Mouse (Mus musculus) kidney, postnatal 0 days (tissue): ENCODE results near the gene Tenm4. TPM values are rescaled to one million over a fixed set of nuclear protein-coding genes. Genes with fewer than 3 reads are reported as not detected.

Experiments
- ATAC-seq: fragments of 200-750 bp; cut with Nextera tagmentation; replicated peaks from 2 replicates; pipeline ENCODE4 v1.8.0; 2017; ENCODE audit warnings: low read depth, moderate number of reproducible peaks, moderate TSS enrichment, moderate library complexity; ENCODE audit not compliant: low FRiP score
- DNase-seq: peaks from one replicate; pipeline ENCODE4 v3.0.0-alpha.2; 2016; ENCODE audit warnings: low spot score
- H3K27ac ChIP-seq: fragments of 300-500 bp; sonication (generic); 2 replicates; pipeline ENCODE4 v1.5.1; 2014; ENCODE audit warnings: mild to moderate bottlenecking
- H3K27me3 ChIP-seq: fragments of 300-500 bp; sonication (generic); 2 replicates; pipeline ENCODE4 v1.6.1; 2014; ENCODE audit warnings: low read length, mixed read lengths; ENCODE audit not compliant: insufficient read depth
- H3K36me3 ChIP-seq: fragments of 300-500 bp; sonication (generic); 2 replicates; pipeline ENCODE4 v1.6.1; 2014; ENCODE audit warnings: low read length, mixed read lengths; ENCODE audit not compliant: insufficient read depth
- H3K4me1 ChIP-seq: fragments of 300-500 bp; sonication (generic); replicated peaks from 2 replicates; pipeline ENCODE4 v1.6.1; 2014; ENCODE audit warnings: antibody characterized with exemption, low read length, mixed read lengths; ENCODE audit not compliant: insufficient read depth
- H3K4me2 ChIP-seq: fragments of 300-500 bp; sonication (generic); 2 replicates; pipeline ENCODE4 v1.6.1; 2014; ENCODE audit warnings: mild to moderate bottlenecking, low read length, moderate library complexity, mixed read lengths
- H3K4me3 ChIP-seq: fragments of 300-500 bp; sonication (generic); replicated peaks from 2 replicates; pipeline ENCODE4 v1.5.1; 2014; ENCODE audit warnings: low read depth, low read length
- H3K9ac ChIP-seq: fragments of 300-500 bp; sonication (generic); 2 replicates; pipeline ENCODE4 v1.6.1; 2014; ENCODE audit warnings: low read depth, low read length
- H3K9me3 ChIP-seq: fragments of 300-500 bp; sonication (generic); replicated peaks from 2 replicates; pipeline ENCODE4 v1.6.1; 2016; ENCODE audit warnings: low read length, inconsistent platforms, mixed read lengths
- CTCF ChIP-seq: IDR thresholded peaks from 2 replicates; pipeline ENCODE4 v1.5.1; 2016; ENCODE audit warnings: antibody characterized with exemption, low read depth, mild to moderate bottlenecking, moderate library complexity
- WGBS: fragments of 180-500 bp; shearing (Covaris S2); extraction: QIAGEN DNeasy Blood & Tissue Kit; methylation state at CpG from one replicate; pipeline ENCODE4 v1.1.7; 2014; 5-methylcytosine and 5-hydroxymethylcytosine counted together
- polyA plus RNA-seq: library from polyadenylated mRNA; unstranded; fragments of >200 nt; fragmentation: Nextera tagmentation; extraction: Ambion mirVana; gene quantifications from 2 replicates; pipeline ENCODE4 v1.2.1, GENCODE M21; 2015

The Tenm4 gene
- polyA plus RNA-seq, 1 experiment from 2014 or later = 22.6 TPM

DNA sequence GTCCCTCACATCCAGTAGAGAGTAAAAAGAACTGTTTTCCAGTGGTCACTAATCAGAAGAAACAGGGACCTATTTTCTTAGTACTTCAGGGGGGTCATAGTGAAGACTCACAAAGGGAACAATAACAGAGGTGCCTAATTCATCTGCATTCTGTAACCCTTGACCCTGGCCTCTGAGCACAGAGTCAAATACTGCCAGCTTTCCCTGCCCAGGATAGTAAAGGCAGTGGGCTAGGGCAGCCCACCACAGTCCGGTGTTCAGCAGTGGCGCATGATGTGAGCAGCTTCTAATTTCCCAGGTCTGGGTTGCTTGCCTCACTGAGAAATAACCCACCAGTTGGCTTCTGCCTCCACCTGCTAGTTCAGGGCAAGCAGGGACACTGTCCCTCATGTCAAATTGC is 221.6 kb downstream of the Tenm4 start:
- Histone ChIP-seq H3K9ac (no peak overlapping the region), H3K36me3 (no peaks in the 10 kb centered on the region), H3K27ac (no peak overlapping the region), H3K4me1 (no peaks in the 10 kb centered on the region), H3K4me2 (no peak overlapping the region), H3K27me3 (no peaks in the 10 kb centered on the region), H3K9me3 (no peaks in the 10 kb centered on the region), H3K4me3 (no peak overlapping the region)
- no peak for TF ChIP-seq CTCF
- DNase-seq (no peak), ATAC-seq (no peak)
- WGBS = 79% methylated on average over 2 of the region's 2 CpGs

DNA sequence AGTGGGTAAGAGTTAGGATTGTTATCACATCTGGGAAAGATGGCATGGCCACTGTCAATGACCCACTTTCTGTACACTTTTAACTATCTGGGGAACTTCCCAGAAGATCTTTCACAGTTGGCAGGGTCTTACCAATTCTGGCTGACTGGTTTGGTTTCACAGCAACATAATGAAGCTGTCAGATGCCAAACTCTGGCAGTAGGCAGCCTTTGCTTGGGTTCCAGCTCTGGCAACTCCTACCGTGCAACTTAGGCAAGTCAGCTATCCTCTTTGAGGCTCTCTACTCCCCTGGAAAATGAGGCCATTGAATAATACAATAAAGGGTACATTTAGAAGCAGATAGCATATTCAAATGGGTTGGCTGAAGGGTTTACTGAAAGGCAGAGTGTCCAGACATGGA is 226.9 kb downstream of the Tenm4 start:
- no peak for TF ChIP-seq CTCF
- no peaks in the 10 kb centered on the region for H3K4me1 ChIP-seq
- H3K4me3 ChIP-seq = no peak overlapping the region
- no peak for DNase-seq
- no peaks in the 10 kb centered on the region for H3K27me3 ChIP-seq
- WGBS = 90% methylated on average over 1 of the region's 1 CpGs
- no peak overlapping the region for H3K4me2 ChIP-seq
- no peaks in the 10 kb centered on the region for H3K36me3 ChIP-seq
- no peak for ATAC-seq
- H3K9me3 ChIP-seq = no peaks in the 10 kb centered on the region
- H3K9ac ChIP-seq = no peak overlapping the region
- no peak overlapping the region for H3K27ac ChIP-seq

DNA sequence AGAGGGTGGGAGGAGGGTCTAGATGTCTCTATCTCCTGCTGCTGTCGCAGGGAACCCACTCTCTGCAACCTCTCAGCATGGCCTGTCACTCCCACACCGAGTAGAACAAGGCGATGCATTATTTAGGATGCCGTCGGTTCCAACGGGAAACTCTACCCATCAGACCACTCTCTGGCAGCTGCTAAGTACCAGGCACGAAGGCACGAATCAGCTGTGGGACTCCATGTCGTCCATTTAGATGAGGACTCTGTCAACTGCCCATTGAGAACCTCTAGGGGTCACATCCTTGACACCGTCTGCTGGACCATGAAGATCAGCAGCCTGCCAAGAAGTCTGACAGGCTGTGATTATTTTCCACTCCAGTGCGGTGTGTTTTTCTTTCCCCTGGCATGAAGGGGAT is 229.4 kb downstream of the Tenm4 start:
- Histone ChIP-seq H3K27ac (no peak overlapping the region), H3K27me3 (no peaks in the 10 kb centered on the region), H3K9ac (no peak overlapping the region), H3K4me1 (no peaks in the 10 kb centered on the region), H3K4me2 (no peak overlapping the region), H3K4me3 (no peak overlapping the region), H3K36me3 (no peaks in the 10 kb centered on the region), H3K9me3 (no peaks in the 10 kb centered on the region)
- ATAC-seq (peak; percentile 65), DNase-seq (peak; percentile 76)
- 0 out of 2 replicates have a peak, but pooled peaks have one; percentile 12 for TF ChIP-seq CTCF
- 36% methylated on average over 11 of the region's 11 CpGs for WGBS

DNA sequence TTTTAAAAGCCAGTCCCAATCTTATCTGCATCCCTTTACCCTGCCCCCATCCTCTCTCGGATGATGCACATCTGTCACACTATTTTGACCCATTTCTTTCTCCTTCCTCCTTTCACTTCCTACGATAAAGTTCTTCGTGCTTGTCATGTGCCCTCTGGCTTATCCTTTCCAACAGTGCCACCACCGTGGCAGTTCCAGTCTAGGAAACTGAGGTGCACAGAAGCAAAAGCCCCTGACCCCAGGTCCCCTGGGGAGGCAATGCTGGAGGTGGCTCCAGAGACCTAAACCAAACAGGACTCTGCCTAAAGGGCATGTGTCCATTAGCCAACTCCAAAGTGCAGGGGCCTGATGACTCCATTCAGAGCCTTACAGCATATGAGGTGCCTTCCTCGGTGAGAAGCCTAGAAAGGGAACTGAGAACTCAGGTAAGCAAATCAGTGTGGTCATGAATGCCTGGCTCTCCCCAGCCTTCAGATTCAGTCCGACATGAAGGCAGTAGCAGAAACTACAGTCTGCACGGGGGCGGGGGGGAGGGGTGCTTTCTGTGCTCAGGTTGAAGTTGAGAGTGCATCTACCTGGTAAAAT is 235.7 kb downstream of the Tenm4 start:
- 0 out of 2 replicates have a peak, but pooled peaks cover 8% of the 10 kb centered on the region for H3K4me1 ChIP-seq
- no peak overlapping the region for H3K4me2 ChIP-seq
- WGBS = 74% methylated on average over 8 of the region's 8 CpGs
- H3K4me3 ChIP-seq = no peak overlapping the region
- no peaks in the 10 kb centered on the region for H3K36me3 ChIP-seq
- DNase-seq (no peak), ATAC-seq (no peak)
- H3K9ac ChIP-seq = no peak overlapping the region
- H3K27ac ChIP-seq = no peak overlapping the region
- H3K27me3 ChIP-seq = no peaks in the 10 kb centered on the region
- TF ChIP-seq CTCF = no peak
- no peaks in the 10 kb centered on the region for H3K9me3 ChIP-seq

DNA sequence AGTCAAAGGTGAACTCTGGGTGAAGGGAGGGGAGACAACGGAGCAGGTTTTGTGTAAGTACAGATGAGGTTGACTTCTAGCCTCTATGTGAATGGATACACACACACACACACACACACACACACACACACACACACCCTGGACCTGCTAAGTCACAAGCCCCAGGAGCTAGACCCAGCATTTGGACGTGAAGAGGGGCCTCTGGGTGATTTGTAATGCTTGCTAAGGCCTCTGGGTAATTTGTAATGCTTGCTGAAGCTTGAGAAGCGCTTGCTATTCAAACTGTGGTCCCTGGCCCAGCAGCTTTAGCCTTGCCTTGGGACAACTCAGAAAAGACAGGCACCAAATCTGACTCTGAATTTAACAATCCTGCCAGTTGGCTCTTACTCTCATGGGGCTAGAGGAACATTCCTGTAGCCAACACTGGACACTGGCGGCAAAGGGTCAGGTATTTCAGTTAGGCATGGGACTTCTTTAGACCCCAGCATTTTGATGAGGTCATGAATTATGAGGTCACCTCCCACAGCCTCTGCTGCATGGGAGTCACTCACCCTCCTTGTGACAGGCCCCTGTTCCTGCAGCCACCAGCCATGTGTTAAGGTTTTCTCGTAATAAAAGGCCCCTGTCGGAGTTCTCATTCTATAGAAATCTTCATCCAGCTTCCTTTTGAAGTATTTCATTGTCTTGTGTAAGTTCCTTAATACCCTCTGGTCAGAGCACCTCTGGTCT is 237.3 kb downstream of the Tenm4 start:
- H3K27me3 ChIP-seq = no peaks in the 10 kb centered on the region
- H3K4me2 ChIP-seq = no peak overlapping the region
- no peak overlapping the region for H3K27ac ChIP-seq
- H3K4me1 ChIP-seq = 0 out of 2 replicates have a peak, but pooled peaks cover 8% of the 10 kb centered on the region
- no peak for TF ChIP-seq CTCF
- no peak overlapping the region for H3K9ac ChIP-seq
- no peaks in the 10 kb centered on the region for H3K36me3 ChIP-seq
- ATAC-seq = no peak; the same call in 1 of the 2 replicates
- WGBS = 58% methylated on average over 6 of the region's 6 CpGs
- no peak overlapping the region for H3K4me3 ChIP-seq
- no peak for DNase-seq
- H3K9me3 ChIP-seq = no peaks in the 10 kb centered on the region

DNA sequence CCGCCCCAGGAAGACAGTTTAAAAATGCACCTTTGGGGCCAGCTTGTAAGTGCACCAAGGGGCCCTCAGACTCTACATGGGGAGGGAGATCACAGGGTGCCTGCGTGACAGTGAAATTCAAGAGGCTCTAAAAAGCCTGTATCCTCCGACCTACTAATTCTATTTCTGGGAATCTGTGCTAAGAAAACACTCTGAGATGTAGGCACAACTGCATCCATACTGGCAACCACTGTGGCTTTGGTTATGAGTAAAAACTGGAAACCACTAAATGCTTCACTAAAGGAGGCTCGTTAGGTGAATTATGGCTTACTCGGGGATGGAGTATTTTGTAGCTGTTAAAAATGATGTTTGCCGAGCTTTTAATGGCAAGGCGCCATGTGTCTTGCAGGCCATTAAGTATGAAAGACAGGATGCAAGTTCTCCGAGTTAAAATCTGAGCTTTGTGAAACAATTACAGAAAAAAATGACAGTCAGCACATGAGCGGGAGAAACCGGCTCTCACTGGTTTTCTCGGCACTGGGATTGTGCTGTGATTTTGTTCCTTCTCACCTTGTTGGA is 238.4 kb downstream of the Tenm4 start:
- H3K4me1 ChIP-seq = 0 out of 2 replicates have a peak, but pooled peaks cover 8% of the 10 kb centered on the region
- H3K27me3 ChIP-seq = no peaks in the 10 kb centered on the region
- no peaks in the 10 kb centered on the region for H3K9me3 ChIP-seq
- H3K9ac ChIP-seq = no peak overlapping the region
- no peak overlapping the region for H3K27ac ChIP-seq
- no peak overlapping the region for H3K4me2 ChIP-seq
- 44% methylated on average over 11 of the region's 11 CpGs for WGBS
- DNase-seq (peak; percentile 67), ATAC-seq (no peak)
- no peaks in the 10 kb centered on the region for H3K36me3 ChIP-seq
- no peak overlapping the region for H3K4me3 ChIP-seq
- no peak for TF ChIP-seq CTCF
